ENCODE assay signal across 14 mouse cellular contexts in the genomic region with DNA sequence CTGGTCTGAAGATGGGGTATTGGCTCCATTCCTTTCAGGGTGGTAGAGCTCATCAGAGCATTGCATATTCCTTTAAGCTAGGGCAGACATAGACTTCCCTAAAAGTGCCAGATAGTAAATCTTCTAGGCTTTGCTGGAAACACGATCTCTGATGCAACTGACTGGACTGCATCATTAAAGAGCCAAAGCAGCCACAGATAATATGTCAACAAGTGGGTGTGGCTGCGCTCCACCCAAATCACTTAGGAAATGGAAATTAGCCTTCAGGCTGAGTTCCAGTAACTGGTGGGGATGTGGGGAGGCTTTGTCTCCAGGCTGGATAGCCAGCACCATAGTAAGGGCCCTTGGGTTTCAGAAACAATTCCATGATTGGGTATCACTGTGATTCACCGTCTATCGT.
A peak's percentile ranks its signal among the peaks of the same experiment; 100 is the strongest.
DNase-seq lines count a peak whose midpoint lies in the region.
"Had no signal": no experiment of that assay in that cellular context is flagged by ENCODE, and none has a peak within 500 bp of the region (broad histone marks: within the 10 kb centered on the region; RNA-seq: fewer than 3 reads in every experiment).

No protein-coding gene starts in this region.

- intact Hi-C loops in heart, postnatal 36 days (cut with DNase I) = no loop called here
- intact Hi-C loops in left cerebral cortex, postnatal 4 days (cut with DNase I) = no loop called here

- peak; percentile 27 to 48 for DNase-seq in heart, adult 18-20 months
- no peak for DNase-seq in heart, postnatal 36 days
- DNase-seq in urinary bladder, postnatal 14 days (ENCODE audit: low spot score) = peak; percentile 19
- DNase-seq in urinary bladder, adult 2 months (ENCODE audit: low spot score) = no peak
- DNase-seq in R1 (ENCODE audit: low read depth, low spot score) = peak; percentile 65
- peak; percentile 58 for DNase-seq in skeletal muscle tissue, adult 2 months (ENCODE audit: low read depth, low spot score)
- DNase-seq in left cerebral cortex, postnatal 4 days = no peak
- DNase-seq: adrenal gland, postnatal 25 days; cerebellum, adult 18-20 months; forebrain, postnatal 0 days; kidney, adult 2 months; kidney, postnatal 36 days; layer of hippocampus, adult 9-11 months; thymus, adult 18-20 months had no signal

Comparison
In these comparisons a context has a peak if more than half of its experiments do, and no peak if none do; other contexts are left out.
1. DNase-seq: peak in heart, adult 18-20 months (2 of 2), urinary bladder, postnatal 14 days (single experiment), R1 (single experiment) and skeletal muscle tissue, adult 2 months (single experiment); none in heart, postnatal 36 days (0 of 2), urinary bladder, adult 2 months (single experiment) and left cerebral cortex, postnatal 4 days (single experiment).